Mouse (Mus musculus): Measurements from ENCODE around the gene Crcp. TPM values are rescaled to one million over a fixed set of nuclear protein-coding genes. Genes with fewer than 3 reads are reported as not detected.

The Crcp gene
- polyA plus RNA-seq, 1 experiment from 2014 or later = 67.0 TPM

- Histone ChIP-seq H3K4me3 (no peak overlapping the region), H3K9ac (no peak overlapping the region), H3K4me1 (peaks cover 4% of the 10 kb centered on the region; the same call in 1 of the 2 replicates), H3K9me3 (replicated peaks) (peaks cover 5% of the 10 kb centered on the region; the same call in 1 of the 2 replicates), H3K36me3 (ENCODE audit: poor library complexity, severe bottlenecking) (peaks cover 30% of the 10 kb centered on the region), H3K27me3 (no peaks in the 10 kb centered on the region), H3K27ac (no peak overlapping the region), H3K4me2 (no peak overlapping the region)
- no peak for ATAC-seq
- WGBS = 96% methylated on average over 3 of the region's 3 CpGs
These were observed 55.2 kb downstream of the Crcp start for GRCm38 (mm10) chr5:130084271-130084670.

- Histone ChIP-seq H3K27ac (no peak overlapping the region), H3K9me3 (replicated peaks) (no peaks in the 10 kb centered on the region), H3K27me3 (no peaks in the 10 kb centered on the region), H3K36me3 (ENCODE audit: poor library complexity, severe bottlenecking) (peaks cover 40% of the 10 kb centered on the region), H3K4me2 (no peak overlapping the region), H3K4me1 (no peaks in the 10 kb centered on the region), H3K9ac (no peak overlapping the region), H3K4me3 (no peak overlapping the region)
- no peak for ATAC-seq
- whole genome bisulfite sequencing = 96% methylated on average over 7 of the region's 7 CpGs
These were observed 58.9 kb downstream of the Crcp start for GRCm38 (mm10) chr5:130088008-130088407.

GRCm38 (mm10) chr5:130088612-130089011, 59.5 kb downstream of the Crcp start:
- Histone ChIP-seq H3K27ac (no peak overlapping the region), H3K4me1 (no peaks in the 10 kb centered on the region), H3K36me3 (ENCODE audit: poor library complexity, severe bottlenecking) (peaks cover 38% of the 10 kb centered on the region), H3K9ac (no peak overlapping the region), H3K27me3 (no peaks in the 10 kb centered on the region), H3K4me3 (no peak overlapping the region), H3K9me3 (replicated peaks) (no peaks in the 10 kb centered on the region), H3K4me2 (no peak overlapping the region)
- 96% methylated on average over 4 of the region's 4 CpGs for WGBS
- ATAC-seq = no peak

- H3K27me3 ChIP-seq = no peaks in the 10 kb centered on the region
- 87% methylated on average over 7 of the region's 7 CpGs for WGBS
- H3K36me3 ChIP-seq (ENCODE audit: poor library complexity, severe bottlenecking) = peaks cover 36% of the 10 kb centered on the region
- ATAC-seq = no peak
- H3K4me3 ChIP-seq = no peak overlapping the region
- no peak overlapping the region for H3K27ac ChIP-seq
- H3K9me3 ChIP-seq (replicated peaks) = no peaks in the 10 kb centered on the region
- no peak overlapping the region for H3K4me2 ChIP-seq
- no peaks in the 10 kb centered on the region for H3K4me1 ChIP-seq
- no peak overlapping the region for H3K9ac ChIP-seq
These were observed 60.1 kb downstream of the Crcp start for GRCm38 (mm10) chr5:130089177-130089576.

- H3K36me3 ChIP-seq (ENCODE audit: poor library complexity, severe bottlenecking) = peaks cover 31% of the 10 kb centered on the region
- no peaks in the 10 kb centered on the region for H3K4me1 ChIP-seq
- H3K9ac ChIP-seq = no peak overlapping the region
- H3K9me3 ChIP-seq (replicated peaks) = no peaks in the 10 kb centered on the region
- no peak overlapping the region for H3K4me3 ChIP-seq
- H3K27me3 ChIP-seq = no peaks in the 10 kb centered on the region
- ATAC-seq = no peak
- H3K4me2 ChIP-seq = no peak overlapping the region
- WGBS = 92% methylated on average over 18 of the region's 18 CpGs
- H3K27ac ChIP-seq = no peak overlapping the region
These were observed 60.7 kb downstream of the Crcp start for GRCm38 (mm10) chr5:130089626-130090393.

- Histone ChIP-seq H3K9ac (no peak overlapping the region), H3K9me3 (replicated peaks) (no peaks in the 10 kb centered on the region), H3K4me1 (0 out of 2 replicates have a peak, but pooled peaks cover 4% of the 10 kb centered on the region), H3K27ac (no peak overlapping the region), H3K27me3 (no peaks in the 10 kb centered on the region), H3K4me3 (no peak overlapping the region), H3K4me2 (no peak overlapping the region), H3K36me3 (ENCODE audit: poor library complexity, severe bottlenecking) (peaks cover 9% of the 10 kb centered on the region)
- ATAC-seq = no peak; the same call in 1 of the 2 replicates
- 41% methylated on average over 12 of the region's 12 CpGs for WGBS
These were observed 67.7 kb downstream of the Crcp start for GRCm38 (mm10) chr5:130096754-130097153.

- no peak overlapping the region for H3K9ac ChIP-seq
- ATAC-seq = no peak
These were observed 68.7 kb downstream of the Crcp start for GRCm38 (mm10) chr5:130097837-130098236.

GRCm38 (mm10) chr5:130101724-130102123, 72.6 kb downstream of the Crcp start:
- H3K27ac ChIP-seq = no peak overlapping the region
- H3K36me3 ChIP-seq (ENCODE audit: poor library complexity, severe bottlenecking) = peaks cover 27% of the 10 kb centered on the region
- H3K4me3 ChIP-seq = no peak overlapping the region
- no peak overlapping the region for H3K4me2 ChIP-seq
- no peak overlapping the region for H3K9ac ChIP-seq
- no peak for ATAC-seq
- H3K9me3 ChIP-seq (replicated peaks) = no peaks in the 10 kb centered on the region
- no peaks in the 10 kb centered on the region for H3K27me3 ChIP-seq
- H3K4me1 ChIP-seq = no peaks in the 10 kb centered on the region
- WGBS = 96% methylated on average over 17 of the region's 17 CpGs

More at GRCm38 (mm10) chr5:130097837-130098236, 68.7 kb downstream of the Crcp start:
- Histone ChIP-seq H3K4me2 (no peak overlapping the region), H3K27me3 (no peaks in the 10 kb centered on the region), H3K9me3 (replicated peaks) (no peaks in the 10 kb centered on the region), H3K4me1 (0 out of 2 replicates have a peak, but pooled peaks cover 4% of the 10 kb centered on the region), H3K27ac (no peak overlapping the region), H3K36me3 (ENCODE audit: poor library complexity, severe bottlenecking) (peaks cover 20% of the 10 kb centered on the region), H3K4me3 (no peak overlapping the region)
- 88% methylated on average over 2 of the region's 2 CpGs for WGBS

GRCm38 (mm10) chr5:130109348-130109747, 80.3 kb downstream of the Crcp start:
- Histone ChIP-seq H3K36me3 (ENCODE audit: poor library complexity, severe bottlenecking) (peaks cover 23% of the 10 kb centered on the region), H3K4me2 (no peak overlapping the region), H3K27ac (no peak overlapping the region), H3K9ac (no peak overlapping the region), H3K9me3 (replicated peaks) (no peaks in the 10 kb centered on the region), H3K27me3 (no peaks in the 10 kb centered on the region), H3K4me1 (no peaks in the 10 kb centered on the region), H3K4me3 (no peak overlapping the region)
- 91% methylated on average over 3 of the region's 3 CpGs for WGBS
- no peak for ATAC-seq

Other genes with a start within 250 kb of the Crcp start
- gene Psph, start 241.8 kb upstream of the Crcp start, polyA plus RNA-seq (2015; fragmentation: Nextera tagmentation; extraction: Ambion mirVana) = 48.2 and 55.1 TPM in 2 replicates
- 34.5 and 35.0 TPM in 2 replicates for gene Sumf2, start 182.3 kb upstream of the Crcp start, polyA plus RNA-seq (2015; fragmentation: Nextera tagmentation; extraction: Ambion mirVana)
- 1,055 and 1,072 TPM in 2 replicates for gene Chchd2, start 141.8 kb upstream of the Crcp start, polyA plus RNA-seq (2015; fragmentation: Nextera tagmentation; extraction: Ambion mirVana)
- 9.6 and 10.5 TPM in 2 replicates for gene Zbed5, start 133.6 kb upstream of the Crcp start, polyA plus RNA-seq (2015; fragmentation: Nextera tagmentation; extraction: Ambion mirVana)
- 0.27 and 0.37 TPM in 2 replicates for gene Phkg1, start 130.7 kb upstream of the Crcp start, polyA plus RNA-seq (2015; fragmentation: Nextera tagmentation; extraction: Ambion mirVana)
- gene Nupr1l, start 120.8 kb upstream of the Crcp start, polyA plus RNA-seq (2015; fragmentation: Nextera tagmentation; extraction: Ambion mirVana) = 5.2 and 7.2 TPM in 2 replicates
- gene Vkorc1l1, start 87.3 kb upstream of the Crcp start, polyA plus RNA-seq (2015; fragmentation: Nextera tagmentation; extraction: Ambion mirVana) = 26.4 and 26.5 TPM in 2 replicates
- gene Gusb, start 26.2 kb upstream of the Crcp start, polyA plus RNA-seq (2015; fragmentation: Nextera tagmentation; extraction: Ambion mirVana) = 15.9 and 16.6 TPM in 2 replicates
- gene Asl, start within 50 bp of the Crcp start, polyA plus RNA-seq (2015; fragmentation: Nextera tagmentation; extraction: Ambion mirVana) = 23.3 and 28.6 TPM in 2 replicates
- gene Tpst1, start 44.0 kb downstream of the Crcp start, polyA plus RNA-seq (2015; fragmentation: Nextera tagmentation; extraction: Ambion mirVana) = 47.5 and 50.2 TPM in 2 replicates
- 8.3 and 8.9 TPM in 2 replicates for gene Kctd7, start 115.6 kb downstream of the Crcp start, polyA plus RNA-seq (2015; fragmentation: Nextera tagmentation; extraction: Ambion mirVana)
- 32.8 and 34.6 TPM in 2 replicates for gene Rabgef1, start 142.5 kb downstream of the Crcp start, polyA plus RNA-seq (2015; fragmentation: Nextera tagmentation; extraction: Ambion mirVana)
- 21.8 and 22.3 TPM in 2 replicates for gene Tmem248, start 187.8 kb downstream of the Crcp start, polyA plus RNA-seq (2015; fragmentation: Nextera tagmentation; extraction: Ambion mirVana)
- 65.4 and 67.7 TPM in 2 replicates for gene Sbds, start 226.2 kb downstream of the Crcp start, polyA plus RNA-seq (2015; fragmentation: Nextera tagmentation; extraction: Ambion mirVana)
- 24.4 and 27.1 TPM in 2 replicates for gene Tyw1, start 226.3 kb downstream of the Crcp start, polyA plus RNA-seq (2015; fragmentation: Nextera tagmentation; extraction: Ambion mirVana)

All from forebrain, embryonic 13.5 days (tissue).